Mouse (Mus musculus): Measurements from ENCODE around the gene Notch1. TPM values are rescaled to one million over a fixed set of nuclear protein-coding genes. Genes with fewer than 3 reads are reported as not detected.
A peak's percentile ranks its signal among the peaks of the same experiment; 100 is the strongest.

The Notch1 gene
- polyA plus RNA-seq, 1 experiment from 2014 or later, result 24.6 TPM

GRCm38 (mm10) chr2:26408515-26409356, 107.7 kb downstream of the Notch1 start, which contains the start of gene Inpp5e:
TSS of gene Inpp5e (minus strand) at chr2:26409203.
- Histone ChIP-seq H3K27me3 (no peaks in the 10 kb centered on the region), H3K4me2 (peak within 1 kb of the TSS; percentile 94), H3K4me3 (replicated peaks) (peak within 1 kb of the TSS; percentile 98), H3K36me3 (peaks cover 59% of the 10 kb centered on the region), H3K4me1 (peaks cover 38% of the 10 kb centered on the region), H3K9ac (peak within 1 kb of the TSS; percentile 98), H3K27ac (peak within 1 kb of the TSS; percentile 89), H3K9me3 (replicated peaks) (no peaks in the 10 kb centered on the region)
- under 1% methylated on average over 53 of the region's 57 CpGs for WGBS
- peak; percentile 97 for ATAC-seq (replicated peaks; ENCODE audit: low FRiP score)

Small RNA genes within 50 kb of the gene (microRNA-seq; reads per million reads assigned to microRNA genes)
- gene Mir6996, result 0.89 reads per million

Other genes with a start within 250 kb of the Notch1 start
- gene Ccdc187, start 222.1 kb downstream of the Notch1 start, polyA plus RNA-seq (2015; fragmentation: Nextera tagmentation; extraction: Ambion mirVana), result 0.04 TPM in 1 of 2 replicates, not detected in the other
- gene Gpsm1, start 201.1 kb downstream of the Notch1 start, polyA plus RNA-seq (2015; fragmentation: Nextera tagmentation; extraction: Ambion mirVana), result 39.6 and 44.4 TPM in 2 replicates
- gene Dnlz, start 164.6 kb downstream of the Notch1 start, polyA plus RNA-seq (2015; fragmentation: Nextera tagmentation; extraction: Ambion mirVana), result 29.8 and 31.9 TPM in 2 replicates
- 1.1 and 1.7 TPM in 2 replicates for gene Card9, start 155.7 kb downstream of the Notch1 start, polyA plus RNA-seq (2015; fragmentation: Nextera tagmentation; extraction: Ambion mirVana)
- gene Snapc4, start 136.0 kb downstream of the Notch1 start, polyA plus RNA-seq (2015; fragmentation: Nextera tagmentation; extraction: Ambion mirVana), result 27.9 and 31.3 TPM in 2 replicates
- gene Entr1, start 127.3 kb downstream of the Notch1 start, polyA plus RNA-seq (2015; fragmentation: Nextera tagmentation; extraction: Ambion mirVana), result 110 and 115 TPM in 2 replicates
- gene Pmpca, start 127.3 kb downstream of the Notch1 start, polyA plus RNA-seq (2015; fragmentation: Nextera tagmentation; extraction: Ambion mirVana), result 113 TPM in 2 replicates
- gene Inpp5e, start 107.5 kb downstream of the Notch1 start, polyA plus RNA-seq (2015; fragmentation: Nextera tagmentation; extraction: Ambion mirVana), result 22.4 and 25.8 TPM in 2 replicates
- gene Sec16a, start 71.4 kb downstream of the Notch1 start, polyA plus RNA-seq (2015; fragmentation: Nextera tagmentation; extraction: Ambion mirVana), result 25.3 and 26.0 TPM in 2 replicates
- gene Egfl7, start 63.4 kb upstream of the Notch1 start, polyA plus RNA-seq (2015; fragmentation: Nextera tagmentation; extraction: Ambion mirVana), result 218 and 219 TPM in 2 replicates
- not detected in 2 replicates for gene Gm20532, start 70.0 kb upstream of the Notch1 start, polyA plus RNA-seq (2015; fragmentation: Nextera tagmentation; extraction: Ambion mirVana)
- 41.7 and 47.7 TPM in 2 replicates for gene Agpat2, start 87.8 kb upstream of the Notch1 start, polyA plus RNA-seq (2015; fragmentation: Nextera tagmentation; extraction: Ambion mirVana)
- gene Fam69b, start 111.8 kb upstream of the Notch1 start, polyA plus RNA-seq (2015; fragmentation: Nextera tagmentation; extraction: Ambion mirVana), result 32.9 and 33.1 TPM in 2 replicates
- gene Lcn4, start 154.6 kb upstream of the Notch1 start, polyA plus RNA-seq (2015; fragmentation: Nextera tagmentation; extraction: Ambion mirVana), result not detected in 2 replicates

All from kidney, embryonic 15.5 days (tissue).